Mouse (Mus musculus) frontal cortex, postnatal 36 days (tissue): Measurements from ENCODE around the gene Slc26a1.

ENCODE experiments used
- DNase-seq, 2 experiments: peaks; one replicate each; pipeline ENCODE4 v3.0.0; 2022; ENCODE audit warnings: low spot score in 2 of 2

The Slc26a1 gene

GRCm38 (mm10) chr5:108691152-108691551, 15.8 kb upstream of the Slc26a1 start:
- DNase-seq = no peak

- no peak for DNase-seq
These were observed 13.7 kb upstream of the Slc26a1 start for GRCm38 (mm10) chr5:108689091-108689490.

GRCm38 (mm10) chr5:108680871-108681270, 5.5 kb upstream of the Slc26a1 start:
- DNase-seq = no peak

DNA sequence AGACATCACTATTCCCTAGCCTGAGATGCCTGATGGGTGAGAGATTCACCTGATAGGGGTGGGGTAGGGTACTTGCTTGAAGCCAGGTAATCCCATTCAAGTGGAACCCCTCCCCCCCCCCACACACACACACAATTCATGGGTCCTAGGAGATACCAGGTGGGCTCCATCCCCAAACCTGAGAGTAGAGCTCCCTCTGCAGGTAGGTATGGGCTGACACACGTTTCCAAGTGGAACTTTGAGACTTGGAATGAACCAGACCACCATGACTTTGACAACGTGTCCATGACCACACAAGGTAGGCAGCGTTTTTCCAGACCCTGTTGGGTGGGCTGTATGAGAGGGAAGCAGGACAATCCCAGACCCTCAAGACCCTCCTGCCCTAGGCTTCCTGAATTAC, 4.5 kb upstream of the Slc26a1 start:
- DNase-seq = no peak

GRCm38 (mm10) chr5:108678296-108678854, 3.0 kb upstream of the Slc26a1 start:
- no peak for DNase-seq

DNA sequence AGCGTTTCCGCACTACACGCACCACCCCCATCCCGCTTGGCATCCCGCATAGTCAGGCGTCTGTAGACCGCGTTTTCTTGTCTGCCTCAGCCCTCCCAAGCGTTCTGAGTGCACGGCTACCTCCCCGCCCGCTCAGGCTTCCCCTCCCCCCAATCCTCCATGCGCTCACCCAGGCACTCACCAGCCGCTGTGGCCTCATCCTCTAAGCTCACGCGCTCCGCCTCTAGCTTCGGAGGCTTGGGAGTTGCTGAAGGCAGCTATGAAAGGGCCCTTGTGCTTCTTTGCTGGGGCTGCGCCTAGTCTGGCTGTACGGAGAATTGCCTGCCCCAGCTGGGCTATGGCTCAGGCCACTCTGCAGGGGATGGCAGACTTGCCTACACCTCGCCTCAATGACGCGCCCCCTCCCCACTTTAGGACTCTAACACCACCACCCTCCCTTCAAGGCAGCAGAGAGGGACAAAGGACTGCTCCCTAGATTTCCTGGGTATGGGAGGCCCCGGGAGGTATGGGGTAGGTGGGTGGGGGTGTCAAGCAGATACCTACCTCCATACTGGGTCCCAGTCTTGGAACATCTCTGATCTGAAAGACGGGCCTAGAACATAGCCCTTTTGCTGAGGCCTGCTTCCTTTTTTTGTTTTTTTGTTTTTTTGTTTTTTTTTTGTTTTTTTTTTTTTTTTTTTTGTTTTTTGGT, 2.4 kb upstream of the Slc26a1 start:
- DNase-seq = peak; percentile 79 to 84

- DNase-seq = no peak
These were observed 1.6 kb upstream of the Slc26a1 start for GRCm38 (mm10) chr5:108676772-108677498.

DNA sequence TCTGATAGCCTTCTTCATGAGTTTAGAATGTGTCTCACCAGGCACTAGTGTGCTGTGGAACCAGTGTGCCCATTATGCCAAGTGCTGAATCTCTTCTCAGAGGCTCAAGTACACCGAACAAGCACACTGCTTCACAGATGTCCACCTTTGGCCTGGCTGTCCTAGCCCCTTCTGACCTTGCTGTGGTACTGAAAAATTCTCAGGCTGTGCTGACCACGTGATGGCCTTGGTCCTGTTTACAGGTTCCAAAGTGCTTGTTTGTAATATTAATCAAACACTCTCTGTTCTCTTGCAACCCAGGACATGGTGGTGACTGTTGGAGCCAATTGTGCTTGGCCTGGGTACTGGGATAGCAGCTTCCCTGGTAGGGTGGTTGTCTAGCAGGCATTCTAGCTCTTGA, 745 bp downstream of the Slc26a1 start:
- DNase-seq = no peak

GRCm38 (mm10) chr5:108671757-108672156, 3.6 kb downstream of the Slc26a1 start:
- DNase-seq = no peak

GRCm38 (mm10) chr5:108670785-108671184, 4.6 kb downstream of the Slc26a1 start:
- DNase-seq = no peak

GRCm38 (mm10) chr5:108669986-108670385, 5.4 kb downstream of the Slc26a1 start:
- no peak for DNase-seq

DNA sequence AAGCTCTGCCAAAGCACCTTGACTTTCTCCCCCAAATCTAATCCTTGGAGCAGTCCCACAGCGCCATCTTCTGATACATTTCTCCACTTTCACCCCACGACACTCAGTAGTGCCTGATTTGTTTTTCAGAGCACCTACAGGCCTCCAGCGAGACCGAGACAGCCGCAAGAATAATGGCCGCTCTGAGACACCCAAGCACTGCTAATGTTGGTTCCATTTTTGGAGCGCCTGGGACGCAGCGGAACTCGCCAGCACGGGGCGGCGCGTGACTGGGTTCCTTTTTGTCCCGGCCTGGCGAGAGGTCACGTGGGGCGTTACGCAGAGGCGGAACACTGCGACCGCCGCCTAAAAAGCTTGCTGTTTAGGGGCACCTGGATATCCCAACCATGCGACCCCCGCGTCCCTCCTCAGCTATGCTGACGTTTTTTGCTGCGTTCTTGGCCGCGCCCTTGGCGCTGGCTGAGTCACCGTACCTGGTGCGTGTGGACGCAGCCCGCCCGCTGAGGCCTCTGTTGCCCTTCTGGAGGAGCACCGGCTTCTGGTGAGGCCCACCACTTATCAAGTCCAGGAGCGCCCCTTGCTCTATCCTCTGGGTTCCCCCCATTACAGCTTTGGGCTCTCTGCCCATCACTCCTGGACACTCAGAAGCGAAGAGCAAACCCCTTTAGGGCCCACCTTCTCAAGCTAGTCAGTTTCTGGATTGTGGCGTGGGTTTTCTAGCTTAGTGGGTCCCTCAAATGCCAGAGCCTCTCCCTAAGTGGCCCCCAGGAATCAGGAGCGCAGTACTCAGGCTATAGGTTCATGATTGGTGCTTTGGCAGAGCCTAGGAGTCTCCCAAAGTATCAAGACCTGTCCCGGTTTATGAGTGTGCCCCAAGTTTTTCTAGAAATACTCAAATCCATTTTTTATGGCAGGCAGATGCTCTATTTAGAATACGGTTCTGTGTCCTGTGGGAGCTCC, 6.1 kb downstream of the Slc26a1 start, which contains the start of gene Dgkq:
TSS of gene Dgkq (minus strand) at position 696 of the 960 bp plus-strand sequence.
- peak; percentile 91 to 94 for DNase-seq

DNA sequence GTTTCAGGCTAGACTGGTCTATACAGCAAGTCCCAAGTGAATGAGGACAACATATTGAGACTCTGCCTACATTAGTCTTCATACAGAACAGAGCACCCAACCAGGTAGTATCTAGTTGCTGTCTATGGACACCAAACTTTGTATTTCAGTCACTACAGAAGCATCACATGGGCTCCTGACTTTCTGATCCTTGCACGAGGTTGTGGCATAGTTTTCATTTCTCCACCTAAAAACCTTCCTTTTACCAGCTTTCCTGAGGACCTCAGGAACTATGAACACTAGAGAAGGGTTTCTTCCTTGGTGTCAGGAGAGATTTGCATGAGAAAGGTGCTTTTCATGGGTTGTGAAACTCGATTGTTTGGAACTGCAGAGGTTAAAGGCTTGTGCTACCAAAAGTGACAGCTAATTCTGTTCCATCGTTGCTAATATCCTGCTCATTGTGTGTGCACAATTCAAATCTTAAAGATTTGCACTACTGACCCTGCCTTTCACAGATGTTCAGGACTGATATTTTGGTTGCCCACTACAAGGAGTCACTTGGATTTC, 6.9 kb downstream of the Slc26a1 start:
- DNase-seq = no peak

- DNase-seq = no peak
These were observed 8.0 kb downstream of the Slc26a1 start for GRCm38 (mm10) chr5:108667370-108667769.

- DNase-seq = no peak
These were observed 10.3 kb downstream of the Slc26a1 start for GRCm38 (mm10) chr5:108665066-108665465.

GRCm38 (mm10) chr5:108662772-108663171, 12.6 kb downstream of the Slc26a1 start:
- no peak for DNase-seq

- DNase-seq = peak; percentile 90 to 91
These were observed 14.6 kb downstream of the Slc26a1 start for GRCm38 (mm10) chr5:108660632-108661268.

DNA sequence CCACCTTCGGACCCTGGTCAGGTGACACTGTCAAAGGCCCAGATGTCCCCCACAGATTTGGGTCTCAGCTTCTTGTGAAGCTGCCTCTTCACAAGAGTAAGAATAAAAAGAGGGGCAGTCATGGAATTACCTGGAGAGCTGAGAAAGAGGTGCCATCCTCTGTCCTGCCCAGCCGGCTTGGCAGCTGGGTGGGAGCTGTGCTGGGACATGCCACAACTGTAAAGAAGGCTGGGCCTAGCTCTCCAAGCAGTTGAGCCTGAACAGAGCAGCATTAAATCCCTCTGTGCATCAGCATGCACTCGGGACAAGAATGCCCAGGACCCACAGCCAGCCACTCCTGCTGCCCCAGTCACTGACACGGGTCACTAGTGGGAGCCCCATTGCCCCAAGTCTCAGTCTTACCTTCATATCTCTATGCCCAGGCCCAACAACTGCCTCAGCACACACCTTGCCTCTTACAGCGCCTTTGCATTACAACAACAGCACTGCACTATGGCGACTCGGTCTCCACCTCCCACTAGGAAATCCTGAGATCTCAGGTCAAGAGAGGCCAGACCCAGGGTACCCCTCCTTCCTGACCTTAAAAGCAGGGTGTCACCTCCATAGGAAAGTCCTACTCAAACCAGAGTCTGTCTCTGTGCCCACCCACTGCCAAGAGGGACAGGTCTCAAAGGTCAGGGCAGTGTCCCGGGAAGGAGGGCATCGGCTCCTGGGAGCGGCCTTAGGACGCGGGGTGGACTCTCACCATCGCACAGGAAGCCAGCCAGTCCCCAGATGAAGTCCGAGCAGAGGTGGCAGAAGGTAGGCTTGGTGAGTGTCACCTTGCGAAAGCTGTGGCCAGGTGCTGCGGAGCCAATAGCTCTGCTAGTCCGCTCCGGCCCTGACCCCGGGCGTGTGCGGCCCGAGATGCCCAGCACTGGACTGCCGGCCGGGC, 15.4 kb downstream of the Slc26a1 start, which contains the start of gene Idua:
TSS of gene Idua (plus strand) at position 634 of the 934 bp plus-strand sequence.
- no peak for DNase-seq

DNA sequence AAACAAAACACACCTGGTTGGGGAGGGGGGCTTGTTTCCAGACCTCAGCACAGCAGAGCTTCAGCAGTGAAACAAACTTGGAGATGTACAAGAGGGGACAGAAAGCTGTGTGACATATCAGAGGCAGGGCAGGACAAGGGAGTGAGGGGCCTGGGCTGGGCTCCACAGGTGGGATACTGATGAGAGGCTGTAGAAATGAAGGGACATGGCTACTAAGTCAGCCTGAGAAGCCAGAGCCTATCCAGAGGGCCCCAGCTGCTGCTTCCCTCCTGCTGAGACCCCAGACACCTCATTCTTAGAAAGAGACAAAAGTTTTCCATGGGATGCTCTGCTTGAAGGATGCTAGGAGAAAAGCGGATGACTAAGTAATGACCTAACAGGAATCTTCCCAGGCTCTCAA, 16.8 kb downstream of the Slc26a1 start:
- no peak for DNase-seq

DNA sequence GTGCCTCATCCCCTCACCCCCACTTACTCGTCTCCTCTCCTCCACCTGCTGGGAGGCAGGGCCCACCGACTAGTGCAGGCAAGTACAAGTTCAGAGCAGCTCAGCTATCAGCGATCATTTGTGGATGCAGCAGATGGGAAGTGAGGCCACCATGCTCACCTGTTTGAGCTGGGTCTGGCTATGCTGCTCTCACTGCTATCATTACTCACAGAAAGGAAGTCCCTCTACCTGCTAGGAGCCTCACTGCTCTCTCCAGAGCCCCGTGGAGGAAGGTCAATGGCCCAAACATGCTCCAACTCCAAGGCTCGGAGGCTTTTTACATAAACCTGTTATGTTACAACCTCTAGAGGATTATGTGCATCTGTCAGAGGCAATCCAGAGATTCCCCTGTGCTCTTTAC, 18.0 kb downstream of the Slc26a1 start:
- no peak for DNase-seq
